Mouse (Mus musculus): ENCODE results near the gene Plk3. TPM values are rescaled to one million over a fixed set of nuclear protein-coding genes. Genes with fewer than 3 reads are reported as not detected.
A peak's percentile ranks its signal among the peaks of the same experiment; 100 is the strongest.
"Not testable (repeated sequence)": the region's sequence is repeated elsewhere in the genome, so short reads cannot be mapped to it uniquely, and the experiment has no call there.

The Plk3 gene
- total RNA-seq (2022) = 1 to 10 TPM; 9.0 to 10.0 (median 9.6) TPM

GRCm38 (mm10) chr4:117133817-117134600 is at the start of gene Plk3:
Gene Plk3, minus strand, starts transcription at chr4:117133963.
- DNase-seq (ENCODE audit: low spot score in 2 of 2) = peak; percentile 97

- DNase-seq (ENCODE audit: low spot score in 2 of 2) = not testable (repeated sequence)
These were observed 49.0 kb upstream of the Plk3 start for GRCm38 (mm10) chr4:117182759-117183096.

GRCm38 (mm10) chr4:117181863-117182758 is 48.3 kb upstream of the Plk3 start, which contains the start of gene Kif2c:
Gene Kif2c, minus strand, starts transcription at chr4:117182639.
- DNase-seq (ENCODE audit: low spot score in 2 of 2) = peak; percentile 87 to 92

- no peak for DNase-seq (ENCODE audit: low spot score in 2 of 2)
These were observed 36.2 kb upstream of the Plk3 start for GRCm38 (mm10) chr4:117169936-117170335.

GRCm38 (mm10) chr4:117161183-117161582 is 27.4 kb upstream of the Plk3 start:
- DNase-seq (ENCODE audit: low spot score in 2 of 2) = no peak

- DNase-seq (ENCODE audit: low spot score in 2 of 2) = no peak
These were observed 25.9 kb upstream of the Plk3 start for GRCm38 (mm10) chr4:117159666-117160065.

GRCm38 (mm10) chr4:117156372-117156771 is 22.6 kb upstream of the Plk3 start:
- no peak for DNase-seq (ENCODE audit: low spot score in 2 of 2)

GRCm38 (mm10) chr4:117155792-117156355 is 22.1 kb upstream of the Plk3 start, which contains the start of gene Rps8:
Gene Rps8, minus strand, starts transcription at chr4:117156243.
- DNase-seq (ENCODE audit: low spot score in 2 of 2) = peak; percentile 78 to 84

- DNase-seq (ENCODE audit: low spot score in 2 of 2) = no peak
These were observed 21.4 kb upstream of the Plk3 start for GRCm38 (mm10) chr4:117155020-117155791.

- no peak for DNase-seq (ENCODE audit: low spot score in 2 of 2)
These were observed 19.0 kb upstream of the Plk3 start for GRCm38 (mm10) chr4:117152714-117153113.

GRCm38 (mm10) chr4:117151416-117151815 is 17.7 kb upstream of the Plk3 start:
- no peak for DNase-seq (ENCODE audit: low spot score in 2 of 2)

GRCm38 (mm10) chr4:117150212-117150733 is 16.5 kb upstream of the Plk3 start:
- DNase-seq (ENCODE audit: low spot score in 2 of 2) = no peak

GRCm38 (mm10) chr4:117149291-117150211 is 15.8 kb upstream of the Plk3 start:
- no peak for DNase-seq (ENCODE audit: low spot score in 2 of 2)

GRCm38 (mm10) chr4:117148815-117149214 is 15.1 kb upstream of the Plk3 start:
- no peak for DNase-seq (ENCODE audit: low spot score in 2 of 2)

GRCm38 (mm10) chr4:117148047-117148713 is 14.4 kb upstream of the Plk3 start:
- DNase-seq (ENCODE audit: low spot score in 2 of 2) = no peak

GRCm38 (mm10) chr4:117146176-117146575 is 12.4 kb upstream of the Plk3 start:
- peak; percentile 70 to 83 for DNase-seq (ENCODE audit: low spot score in 2 of 2)

GRCm38 (mm10) chr4:117145248-117145647 is 11.5 kb upstream of the Plk3 start:
- DNase-seq (ENCODE audit: low spot score in 2 of 2) = no peak

GRCm38 (mm10) chr4:117143023-117143422 is 9.3 kb upstream of the Plk3 start:
- DNase-seq (ENCODE audit: low spot score in 2 of 2) = no peak

- no peak for DNase-seq (ENCODE audit: low spot score in 2 of 2)
These were observed 6.8 kb upstream of the Plk3 start for GRCm38 (mm10) chr4:117140613-117141012.
